Mouse (Mus musculus) activated CD4-positive, CD25-positive, alpha-beta regulatory T cell, adult 4 months (primary cell): ENCODE results near the gene 2010300C02Rik. TPM values are rescaled to one million over a fixed set of nuclear protein-coding genes. Genes with fewer than 3 reads are reported as not detected.

ENCODE experiments used
- ATAC-seq: one replicate; pipeline ENCODE4 v1.8.0; 2017
- polyA plus RNA-seq, 2 experiments: library from polyadenylated mRNA; unstranded; fragments of 100-300 nt; shearing (Covaris generic); gene quantifications; one replicate each; pipeline ENCODE4 v1.2.1; 2017

2010300C02Rik gene
- polyA plus RNA-seq, 2 experiments from 2014 or later = 0.55 to 0.78 TPM

DNA sequence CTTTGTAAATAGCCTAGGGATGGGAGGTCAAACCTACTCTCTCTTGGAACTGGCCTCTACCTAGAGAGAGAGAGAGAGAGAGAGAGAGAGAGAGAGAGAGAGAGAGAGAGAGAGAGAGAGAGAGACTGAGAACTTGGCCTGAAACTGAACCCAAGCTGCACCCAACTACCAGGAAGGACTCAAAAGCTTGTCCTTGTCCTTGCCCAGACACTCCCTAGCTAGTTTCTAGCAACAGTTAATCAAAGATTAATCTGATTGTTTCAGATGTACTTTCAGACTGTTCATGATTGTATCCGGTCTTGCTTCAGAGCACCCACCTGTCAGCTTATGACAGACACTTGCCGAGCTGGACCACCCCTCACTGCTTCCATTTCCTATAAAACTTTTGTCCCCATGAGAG is 153.5 kb downstream of the 2010300C02Rik start:
- ATAC-seq = no peak

- no peak for ATAC-seq
Measured at GRCm38 (mm10) chr1:37565396-37565795, 154.5 kb downstream of the 2010300C02Rik start.

DNA sequence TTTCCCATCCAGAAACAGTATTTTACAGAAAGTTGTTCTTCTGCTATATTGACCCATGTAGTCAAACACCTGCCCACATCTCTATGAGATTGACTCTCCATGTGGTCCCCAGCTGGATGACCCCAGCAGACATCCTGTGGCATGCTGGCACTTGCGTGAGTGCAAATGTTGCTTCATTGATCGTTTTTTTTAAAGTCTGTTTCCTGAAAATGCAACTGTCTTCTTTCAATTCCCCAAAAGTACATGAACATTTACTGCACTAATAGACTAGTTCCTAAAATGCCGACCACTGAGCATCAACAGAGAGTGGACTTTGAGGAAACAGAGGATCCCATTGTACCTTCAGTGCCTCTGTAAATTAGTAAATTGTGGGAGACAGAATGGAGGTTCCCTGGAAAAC is 157.9 kb downstream of the 2010300C02Rik start:
- ATAC-seq = no peak

Other genes with a start within 250 kb of the 2010300C02Rik start
- gene Mgat4a, start 179.1 kb downstream of the 2010300C02Rik start, polyA plus RNA-seq = 10 to 100 TPM in 1 of 2 experiments, 1 to 10 TPM in 1; 7.8 to 10.5 TPM
- 1 to 10 TPM in 1 of 2 experiments, under 1 TPM in 1; 0.99 to 1.5 TPM for gene Tsga10, start 146.3 kb upstream of the 2010300C02Rik start, polyA plus RNA-seq
- 1 to 10 TPM; 5.6 to 9.3 TPM for gene Lipt1, start 151.7 kb upstream of the 2010300C02Rik start, polyA plus RNA-seq
- 10 to 100 TPM; 95.3 to 98.6 TPM for gene Mitd1, start 170.3 kb upstream of the 2010300C02Rik start, polyA plus RNA-seq
- 100 to 1,000 TPM; 236 to 269 TPM for gene Mrpl30, start 170.4 kb upstream of the 2010300C02Rik start, polyA plus RNA-seq
- gene Lyg2, start 196.4 kb upstream of the 2010300C02Rik start, polyA plus RNA-seq = not detected
- gene Lyg1, start 237.7 kb upstream of the 2010300C02Rik start, polyA plus RNA-seq = not detected